Comparison of ENCODE assay signal across 7 mouse cellular contexts in the genomic region with DNA sequence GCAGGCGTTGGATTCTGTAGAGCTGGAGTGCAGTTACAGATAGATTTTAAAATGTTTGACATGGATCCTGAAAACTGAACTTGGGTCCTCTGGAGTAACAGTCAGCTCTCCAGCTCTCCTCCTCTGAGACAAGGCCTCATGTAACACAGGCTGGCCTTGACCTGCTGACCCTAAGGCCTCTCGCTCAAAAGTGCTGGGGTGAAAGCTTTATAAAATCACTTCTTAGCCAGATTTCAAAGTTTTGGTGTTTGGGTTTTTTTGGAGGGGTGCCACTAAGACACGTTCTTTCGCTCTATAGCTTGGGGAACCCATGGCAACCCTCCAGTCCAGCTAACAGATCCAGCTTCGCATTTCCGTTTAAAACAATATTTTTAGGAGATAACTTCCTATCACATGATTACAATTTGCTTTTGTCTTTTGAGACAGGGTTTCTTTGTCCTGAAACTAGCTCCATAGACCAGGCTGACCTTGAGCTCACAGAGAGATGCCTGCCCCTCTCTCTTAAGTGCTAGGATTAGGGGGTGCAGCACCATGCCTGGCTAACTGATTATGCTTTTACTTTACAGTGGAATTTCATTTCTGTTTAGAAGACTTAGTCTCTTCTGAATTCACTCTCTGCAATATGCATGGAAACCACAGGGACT.
DNase-seq lines count a peak whose midpoint lies in the region; ATAC-seq and TF ChIP-seq lines count a peak whose summit lies in the region.

No protein-coding gene starts in this region.

- ATAC-seq in lung, embryonic 16.5 days (ENCODE audit: low read depth): peak; percentile 62; the same call in 1 of the 2 replicates
- peak; percentile 55; the same call in 1 of the 2 replicates for ATAC-seq in heart, embryonic 14.5 days (ENCODE audit: insufficient number of reproducible peaks, insufficient read depth, low FRiP score, low read depth)

- no peaks in the 10 kb centered on the region for H3K9me3 ChIP-seq in lung, embryonic 16.5 days (ENCODE audit: control insufficient read depth, low read length)
- H3K9me3 ChIP-seq in heart, embryonic 14.5 days (ENCODE audit: control insufficient read depth, low read length): no peaks in the 10 kb centered on the region

- WGBS in lung, embryonic 16.5 days: 34% methylated on average over 6 of the region's 6 CpGs
- WGBS in heart, embryonic 14.5 days: 45% methylated on average over 6 of the region's 6 CpGs
- 57% methylated on average over 6 of the region's 6 CpGs for WGBS in olfactory bulb, adult 2 months

- no peak for TF ChIP-seq POLR2A in olfactory bulb, adult 2 months (IDR thresholded peaks at IDR 0.05; ENCODE audit: insufficient read depth, low read depth, low read length)

- no peak overlapping the region for H3K9ac ChIP-seq in lung, embryonic 16.5 days (ENCODE audit: low read length)
- peak overlapping the region; percentile 72 for H3K9ac ChIP-seq in heart, embryonic 14.5 days (ENCODE audit: low read length)

- no peaks in the 10 kb centered on the region for H3K36me3 ChIP-seq in lung, embryonic 16.5 days (ENCODE audit: control insufficient read depth, insufficient read depth, low read length)
- no peaks in the 10 kb centered on the region for H3K36me3 ChIP-seq in heart, embryonic 14.5 days (ENCODE audit: control insufficient read depth, insufficient read depth, low read length)

- peaks cover 12% of the 10 kb centered on the region; the same call in 1 of the 2 replicates for H3K4me1 ChIP-seq in lung, embryonic 16.5 days (replicated peaks; ENCODE audit: control insufficient read depth, insufficient read depth, low read length)
- peaks cover 9% of the 10 kb centered on the region for H3K4me1 ChIP-seq in brown adipose tissue, adult 24 weeks (ENCODE audit: control insufficient read depth, insufficient read depth, insufficient read length, low read length)
- H3K4me1 ChIP-seq in heart, embryonic 14.5 days (ENCODE audit: control insufficient read depth in 2 of 2, insufficient read depth in 2 of 2, low read length in 2 of 2): peaks cover 16 to 27% of the 10 kb centered on the region in 2 experiments
- peaks cover 10% of the 10 kb centered on the region for H3K4me1 ChIP-seq in olfactory bulb, adult 2 months (ENCODE audit: control insufficient read depth, insufficient read depth, low read length)

- no peak for DNase-seq in lung, adult 18-20 months
- DNase-seq in left cerebral cortex, postnatal 4 days: no peak
- no peak for DNase-seq in gastrocnemius, adult 8-10 months (ENCODE audit: low spot score in 2 of 2)

- H3K4me3 ChIP-seq in lung, embryonic 16.5 days (ENCODE audit: low read length): peak overlapping the region; percentile 17; the same call in 1 of the 2 replicates
- H3K4me3 ChIP-seq in brown adipose tissue, adult 24 weeks (ENCODE audit: insufficient read depth, low read depth, low read length): peak overlapping the region; percentile 43
- H3K4me3 ChIP-seq in heart, embryonic 14.5 days (ENCODE audit: control insufficient read depth in 1 of 2, insufficient read depth in 1 of 2, low read depth in 1 of 2, low read length in 2 of 2): peak overlapping the region; percentile 37 to 45
- no peak overlapping the region for H3K4me3 ChIP-seq in olfactory bulb, adult 2 months (ENCODE audit: insufficient read depth, low read depth, low read length)

- TF ChIP-seq CTCF in olfactory bulb, adult 2 months (IDR thresholded peaks at IDR 0.05; ENCODE audit: insufficient read depth, low read depth, low read length): no peak

- peak overlapping the region; percentile 58 for H3K27ac ChIP-seq in lung, embryonic 16.5 days (ENCODE audit: low read length)
- peak overlapping the region; percentile 90 for H3K27ac ChIP-seq in brown adipose tissue, adult 24 weeks (replicated peaks; ENCODE audit: low read depth, low read length)
- H3K27ac ChIP-seq in heart, embryonic 14.5 days (replicated peaks in 1 of 2; ENCODE audit: control insufficient read depth in 1 of 2, insufficient read depth in 1 of 2, low read depth in 2 of 2, low read length in 2 of 2): peak overlapping the region; percentile 86 to 95
- 0 out of 2 replicates have a peak overlapping the region, but pooled peaks have one; percentile 33 for H3K27ac ChIP-seq in olfactory bulb, adult 2 months (ENCODE audit: insufficient read depth, low read depth, low read length)

- H3K4me2 ChIP-seq in lung, embryonic 16.5 days (ENCODE audit: low read depth, low read length): peak overlapping the region; percentile 39
- H3K4me2 ChIP-seq in heart, embryonic 14.5 days (ENCODE audit: low read length): peak overlapping the region; percentile 66

- intact Hi-C loops in left cerebral cortex, postnatal 4 days (cut with DNase I): no loop called here

- H3K27me3 ChIP-seq in lung, embryonic 16.5 days (ENCODE audit: control insufficient read depth, insufficient read depth, low read depth, low read length): no peaks in the 10 kb centered on the region
- H3K27me3 ChIP-seq in heart, embryonic 14.5 days (ENCODE audit: control insufficient read depth, insufficient read depth, low read length): no peaks in the 10 kb centered on the region

Comparison
In these comparisons a context has a peak if more than half of its experiments do, and no peak if none do; other contexts are left out.
1. H3K27ac ChIP-seq: peak in every context shown above with its lines; median percentile 90 in heart, embryonic 14.5 days; 90 in brown adipose tissue, adult 24 weeks; 58 in lung, embryonic 16.5 days; 33 in olfactory bulb, adult 2 months.